Mouse (Mus musculus): ENCODE data around the gene Sox6. TPM values are rescaled to one million over a fixed set of nuclear protein-coding genes. Genes with fewer than 3 reads are reported as not detected.

Sox6 gene
- polyA plus RNA-seq, 1 experiment from 2014 or later, result 51.2 TPM

DNA sequence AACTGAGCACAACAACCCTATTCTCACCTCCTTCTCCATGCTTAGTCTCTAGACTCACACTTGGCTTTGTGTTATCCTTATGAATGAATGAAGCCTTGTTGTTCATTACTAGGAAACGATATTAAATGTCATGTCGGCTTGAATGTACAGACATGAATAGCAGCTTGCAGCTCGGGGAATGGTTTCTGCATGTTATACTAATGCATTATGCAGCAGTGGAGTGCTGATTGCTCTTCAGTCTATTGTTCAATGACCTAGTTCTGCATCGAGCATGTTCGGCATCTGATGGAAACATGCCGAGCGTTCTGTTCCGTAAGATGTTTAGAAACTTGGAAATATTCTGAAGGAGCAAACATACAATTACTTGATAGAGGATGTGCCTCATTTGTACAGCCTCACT is 524.9 kb downstream of the Sox6 start:
- Histone ChIP-seq H3K27ac (ENCODE audit: low read depth, low read length) (no peak overlapping the region), H3K9ac (replicated peaks; ENCODE audit: low read depth, low read length) (no peak overlapping the region), H3K9me3 (ENCODE audit: control insufficient read depth, low read length) (no peaks in the 10 kb centered on the region), H3K36me3 (ENCODE audit: control insufficient read depth, insufficient read depth, low read length) (no peaks in the 10 kb centered on the region), H3K4me1 (ENCODE audit: control insufficient read depth, insufficient read depth, low read length) (peaks cover 7% of the 10 kb centered on the region; the same call in 1 of the 2 replicates), H3K27me3 (ENCODE audit: control insufficient read depth, insufficient read depth, low read length) (no peaks in the 10 kb centered on the region), H3K4me2 (ENCODE audit: low read depth, low read length) (no peak overlapping the region), H3K4me3 (ENCODE audit: low read depth, low read length) (no peak overlapping the region)
- 42% methylated on average over 8 of the region's 8 CpGs for WGBS
- no peak for ATAC-seq (ENCODE audit: low read depth)

DNA sequence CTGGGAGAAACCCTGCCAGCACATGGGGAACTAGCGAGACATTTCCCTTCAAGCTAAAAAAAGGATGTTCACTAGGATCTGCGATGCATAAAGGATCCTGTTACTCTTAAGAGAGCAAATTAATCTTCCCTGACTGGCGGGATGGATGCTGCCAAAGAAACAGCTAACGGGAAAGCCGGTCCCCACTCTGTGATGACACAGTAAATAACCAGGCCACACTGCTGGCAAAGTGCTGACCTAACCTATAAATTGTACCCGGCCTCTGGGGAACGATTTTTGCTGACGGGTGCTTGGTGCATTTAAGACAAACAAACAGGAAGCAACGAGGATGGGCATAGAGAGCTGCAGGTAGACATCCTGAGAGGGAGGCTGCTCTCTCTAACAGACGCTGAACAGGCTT is 526.8 kb downstream of the Sox6 start:
- Histone ChIP-seq H3K9me3 (ENCODE audit: control insufficient read depth, low read length) (no peaks in the 10 kb centered on the region), H3K36me3 (ENCODE audit: control insufficient read depth, insufficient read depth, low read length) (no peaks in the 10 kb centered on the region), H3K4me2 (ENCODE audit: low read depth, low read length) (no peak overlapping the region), H3K4me1 (ENCODE audit: control insufficient read depth, insufficient read depth, low read length) (peaks cover 7% of the 10 kb centered on the region; the same call in 1 of the 2 replicates), H3K27me3 (ENCODE audit: control insufficient read depth, insufficient read depth, low read length) (no peaks in the 10 kb centered on the region), H3K4me3 (ENCODE audit: low read depth, low read length) (no peak overlapping the region), H3K27ac (ENCODE audit: low read depth, low read length) (no peak overlapping the region), H3K9ac (replicated peaks; ENCODE audit: low read depth, low read length) (no peak overlapping the region)
- ATAC-seq (ENCODE audit: low read depth), result no peak; the same call in 1 of the 2 replicates
- 24% methylated on average over 10 of the region's 10 CpGs for WGBS

DNA sequence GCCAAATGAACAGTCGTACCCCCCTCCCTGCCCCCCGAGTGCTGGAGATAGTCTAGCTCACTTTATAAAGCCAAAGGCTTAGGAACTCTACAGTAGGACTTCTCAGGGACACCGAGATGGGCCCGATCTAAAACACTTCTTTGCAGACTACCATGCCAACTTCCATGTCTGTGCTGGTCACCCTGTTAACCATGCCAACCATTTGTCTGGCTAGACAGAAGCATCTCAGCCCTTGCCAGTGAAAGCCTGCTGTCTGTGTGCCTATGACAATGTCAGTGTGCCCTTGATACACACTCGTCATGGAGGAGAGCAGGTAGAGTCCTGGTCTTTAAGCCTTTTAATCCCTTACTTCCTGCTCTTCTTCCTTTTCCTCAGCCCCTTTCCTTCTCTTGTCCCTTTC is 527.5 kb downstream of the Sox6 start:
- no peak overlapping the region for H3K4me2 ChIP-seq (ENCODE audit: low read depth, low read length)
- no peaks in the 10 kb centered on the region for H3K36me3 ChIP-seq (ENCODE audit: control insufficient read depth, insufficient read depth, low read length)
- no peak overlapping the region for H3K9ac ChIP-seq (replicated peaks; ENCODE audit: low read depth, low read length)
- H3K9me3 ChIP-seq (ENCODE audit: control insufficient read depth, low read length), result no peaks in the 10 kb centered on the region
- 0 out of 2 replicates have a peak overlapping the region, but pooled peaks have one; percentile 29 for H3K27ac ChIP-seq (ENCODE audit: low read depth, low read length)
- ATAC-seq (ENCODE audit: low read depth), result no peak
- no peak overlapping the region for H3K4me3 ChIP-seq (ENCODE audit: low read depth, low read length)
- H3K4me1 ChIP-seq (ENCODE audit: control insufficient read depth, insufficient read depth, low read length), result peaks cover 7% of the 10 kb centered on the region; the same call in 1 of the 2 replicates
- H3K27me3 ChIP-seq (ENCODE audit: control insufficient read depth, insufficient read depth, low read length), result no peaks in the 10 kb centered on the region
- 81% methylated on average over 5 of the region's 5 CpGs for WGBS

DNA sequence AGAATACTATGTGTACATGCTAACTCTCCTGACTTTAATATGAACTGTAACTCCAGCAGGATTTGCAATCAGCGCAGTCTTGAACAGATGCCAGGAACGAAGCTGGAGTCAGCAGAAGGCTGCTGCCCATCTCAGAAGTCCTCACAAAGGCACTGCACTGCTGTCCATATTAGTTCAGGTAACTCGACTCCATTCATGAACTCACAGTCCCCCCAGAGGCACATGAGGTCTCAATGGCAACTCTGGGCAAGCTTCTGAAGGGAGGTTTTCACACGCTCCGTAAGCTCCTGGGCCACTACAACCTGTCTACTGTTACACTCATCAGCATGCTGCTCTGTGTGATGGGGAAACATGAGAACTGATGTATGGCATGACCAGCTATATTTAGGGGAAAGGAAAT is 528.6 kb downstream of the Sox6 start:
- Histone ChIP-seq H3K9ac (replicated peaks; ENCODE audit: low read depth, low read length) (no peak overlapping the region), H3K36me3 (ENCODE audit: control insufficient read depth, insufficient read depth, low read length) (no peaks in the 10 kb centered on the region), H3K4me3 (ENCODE audit: low read depth, low read length) (no peak overlapping the region), H3K4me2 (ENCODE audit: low read depth, low read length) (no peak overlapping the region), H3K27ac (ENCODE audit: low read depth, low read length) (no peak overlapping the region), H3K9me3 (ENCODE audit: control insufficient read depth, low read length) (no peaks in the 10 kb centered on the region), H3K4me1 (ENCODE audit: control insufficient read depth, insufficient read depth, low read length) (peaks cover 7% of the 10 kb centered on the region; the same call in 1 of the 2 replicates), H3K27me3 (ENCODE audit: control insufficient read depth, insufficient read depth, low read length) (no peaks in the 10 kb centered on the region)
- ATAC-seq (ENCODE audit: low read depth), result no peak
- 73% methylated on average over 5 of the region's 5 CpGs for WGBS

GRCm38 (mm10) chr7:115506385-115506784 is 532.2 kb downstream of the Sox6 start:
- no peak for ATAC-seq (ENCODE audit: low read depth)
- H3K9me3 ChIP-seq (ENCODE audit: control insufficient read depth, low read length), result no peaks in the 10 kb centered on the region

DNA sequence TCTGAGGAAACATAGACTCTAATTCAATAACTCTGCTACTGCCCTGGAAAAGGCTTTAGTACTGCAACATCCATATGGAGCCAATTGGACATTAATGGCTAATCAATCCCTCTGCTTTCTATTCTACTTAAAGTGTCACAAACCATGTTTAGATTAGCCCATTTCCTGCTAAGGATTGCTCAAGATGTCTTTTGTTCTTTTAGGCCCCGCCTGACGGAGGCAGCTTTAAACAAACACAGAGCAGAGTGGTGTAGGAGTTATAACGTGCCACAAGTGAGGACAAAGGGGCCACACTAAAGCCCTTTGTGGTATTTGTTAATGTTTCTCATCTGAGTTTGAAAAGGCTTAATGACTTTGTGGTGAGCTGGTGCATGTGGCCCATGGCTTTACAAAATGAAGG is 537.1 kb downstream of the Sox6 start:
- Histone ChIP-seq H3K4me1 (ENCODE audit: control insufficient read depth, insufficient read depth, low read length) (peaks cover 8% of the 10 kb centered on the region; the same call in 1 of the 2 replicates), H3K27ac (ENCODE audit: low read depth, low read length) (no peak overlapping the region), H3K4me2 (ENCODE audit: low read depth, low read length) (no peak overlapping the region), H3K9ac (replicated peaks; ENCODE audit: low read depth, low read length) (no peak overlapping the region), H3K36me3 (ENCODE audit: control insufficient read depth, insufficient read depth, low read length) (no peaks in the 10 kb centered on the region), H3K9me3 (ENCODE audit: control insufficient read depth, low read length) (no peaks in the 10 kb centered on the region), H3K4me3 (ENCODE audit: low read depth, low read length) (no peak overlapping the region), H3K27me3 (ENCODE audit: control insufficient read depth, insufficient read depth, low read length) (no peaks in the 10 kb centered on the region)
- WGBS, result 12% methylated on average over 3 of the region's 3 CpGs
- ATAC-seq (ENCODE audit: low read depth), result no peak

More at GRCm38 (mm10) chr7:115506385-115506784, 532.2 kb downstream of the Sox6 start:
- Histone ChIP-seq H3K4me3 (ENCODE audit: low read depth, low read length) (no peak overlapping the region), H3K4me2 (ENCODE audit: low read depth, low read length) (no peak overlapping the region), H3K27me3 (ENCODE audit: control insufficient read depth, insufficient read depth, low read length) (no peaks in the 10 kb centered on the region), H3K4me1 (ENCODE audit: control insufficient read depth, insufficient read depth, low read length) (peaks cover 8% of the 10 kb centered on the region; the same call in 1 of the 2 replicates), H3K36me3 (ENCODE audit: control insufficient read depth, insufficient read depth, low read length) (no peaks in the 10 kb centered on the region), H3K9ac (replicated peaks; ENCODE audit: low read depth, low read length) (no peak overlapping the region), H3K27ac (ENCODE audit: low read depth, low read length) (no peak overlapping the region)
- 83% methylated on average over 6 of the region's 6 CpGs for WGBS

GRCm38 (mm10) chr7:115500825-115501224 is 537.8 kb downstream of the Sox6 start:
- Histone ChIP-seq H3K27me3 (ENCODE audit: control insufficient read depth, insufficient read depth, low read length) (no peaks in the 10 kb centered on the region), H3K4me3 (ENCODE audit: low read depth, low read length) (no peak overlapping the region)

GRCm38 (mm10) chr7:115500170-115500569 is 538.4 kb downstream of the Sox6 start:
- Histone ChIP-seq H3K36me3 (ENCODE audit: control insufficient read depth, insufficient read depth, low read length) (no peaks in the 10 kb centered on the region), H3K4me1 (ENCODE audit: control insufficient read depth, insufficient read depth, low read length) (peaks cover 8% of the 10 kb centered on the region; the same call in 1 of the 2 replicates), H3K4me3 (ENCODE audit: low read depth, low read length) (no peak overlapping the region), H3K9me3 (ENCODE audit: control insufficient read depth, low read length) (no peaks in the 10 kb centered on the region), H3K27me3 (ENCODE audit: control insufficient read depth, insufficient read depth, low read length) (no peaks in the 10 kb centered on the region), H3K4me2 (ENCODE audit: low read depth, low read length) (no peak overlapping the region), H3K9ac (replicated peaks; ENCODE audit: low read depth, low read length) (no peak overlapping the region), H3K27ac (ENCODE audit: low read depth, low read length) (no peak overlapping the region)
- WGBS, result 55% methylated on average over 7 of the region's 7 CpGs
- ATAC-seq (ENCODE audit: low read depth), result no peak

More at GRCm38 (mm10) chr7:115500825-115501224, 537.8 kb downstream of the Sox6 start:
- H3K4me2 ChIP-seq (ENCODE audit: low read depth, low read length), result no peak overlapping the region
- no peak overlapping the region for H3K27ac ChIP-seq (ENCODE audit: low read depth, low read length)
- no peaks in the 10 kb centered on the region for H3K9me3 ChIP-seq (ENCODE audit: control insufficient read depth, low read length)
- no peak overlapping the region for H3K9ac ChIP-seq (replicated peaks; ENCODE audit: low read depth, low read length)
- ATAC-seq (ENCODE audit: low read depth), result no peak
- peaks cover 8% of the 10 kb centered on the region; the same call in 1 of the 2 replicates for H3K4me1 ChIP-seq (ENCODE audit: control insufficient read depth, insufficient read depth, low read length)
- no peaks in the 10 kb centered on the region for H3K36me3 ChIP-seq (ENCODE audit: control insufficient read depth, insufficient read depth, low read length)

DNA sequence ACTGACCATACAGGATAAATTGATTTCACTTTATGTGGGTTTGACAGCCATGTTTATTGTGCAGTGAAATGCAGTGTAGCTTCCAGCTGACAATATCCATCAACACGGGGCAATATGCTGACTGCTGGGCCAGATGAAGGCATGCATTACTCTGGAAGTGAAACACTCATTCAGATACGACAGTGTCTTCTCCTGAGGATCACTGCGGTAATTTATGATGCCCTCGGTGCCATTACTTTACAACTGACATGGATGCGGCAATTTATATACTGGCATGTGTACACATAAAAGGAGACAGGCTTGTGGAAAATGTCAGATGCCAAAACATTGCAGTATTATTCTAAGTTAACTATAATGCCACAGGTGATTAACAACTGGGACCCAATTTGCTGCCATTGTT is 546.9 kb downstream of the Sox6 start:
- Histone ChIP-seq H3K4me3 (ENCODE audit: low read depth, low read length) (no peak overlapping the region), H3K4me1 (ENCODE audit: control insufficient read depth, insufficient read depth, low read length) (0 out of 2 replicates have a peak, but pooled peaks cover 3% of the 10 kb centered on the region), H3K4me2 (ENCODE audit: low read depth, low read length) (no peak overlapping the region), H3K36me3 (ENCODE audit: control insufficient read depth, insufficient read depth, low read length) (no peaks in the 10 kb centered on the region), H3K9me3 (ENCODE audit: control insufficient read depth, low read length) (no peaks in the 10 kb centered on the region), H3K27me3 (ENCODE audit: control insufficient read depth, insufficient read depth, low read length) (no peaks in the 10 kb centered on the region), H3K27ac (ENCODE audit: low read depth, low read length) (no peak overlapping the region), H3K9ac (replicated peaks; ENCODE audit: low read depth, low read length) (no peak overlapping the region)
- 33% methylated on average over 5 of the region's 5 CpGs for WGBS
- ATAC-seq (ENCODE audit: low read depth), result no peak
